Mouse (Mus musculus) olfactory bulb, adult 2 months (tissue): Measurements from ENCODE around the gene Gm10160.

Source experiments
- CTCF ChIP-seq: fragments of 200-500 bp; IDR thresholded peaks from 2 replicates; pipeline ENCODE4 v1.5.1; 2012; ENCODE audit warnings: low read depth, mild to moderate bottlenecking, low read length, moderate library complexity; ENCODE audit not compliant: insufficient read depth
- POLR2A ChIP-seq: fragments of 200-500 bp; IDR thresholded peaks from 2 replicates; pipeline ENCODE4 v1.6.1; 2012; ENCODE audit warnings: mild to moderate bottlenecking, low read depth, low read length, moderate library complexity; ENCODE audit not compliant: insufficient read depth

DNA sequence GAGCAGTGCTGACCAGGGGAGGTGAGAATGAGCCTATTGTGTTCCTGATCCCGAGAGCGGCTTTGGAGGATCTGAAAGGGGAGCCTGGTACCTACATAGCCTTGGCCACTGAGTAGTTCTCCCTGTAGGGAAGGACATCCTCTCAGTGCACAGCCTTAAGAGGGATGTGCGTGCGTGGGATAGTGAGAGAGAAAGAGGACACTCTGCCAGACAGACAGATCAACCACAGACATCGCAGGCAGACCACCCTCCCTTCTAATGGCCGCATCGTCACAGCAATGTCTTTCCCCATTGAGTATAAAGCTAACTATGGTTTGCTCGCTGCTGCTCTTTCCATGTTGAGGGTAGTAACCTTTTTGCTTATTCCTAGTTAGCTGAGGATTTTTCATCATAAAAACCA lies 11.7 kb downstream of the Gm10160 start:
- TF ChIP-seq CTCF (no peak), POLR2A (no peak)
